Mouse (Mus musculus): ENCODE results near the gene Serhl.
"Not testable (repeated sequence)": the region's sequence is repeated elsewhere in the genome, so short reads cannot be mapped to it uniquely, and the experiment has no call there.

Gene Serhl

DNA sequence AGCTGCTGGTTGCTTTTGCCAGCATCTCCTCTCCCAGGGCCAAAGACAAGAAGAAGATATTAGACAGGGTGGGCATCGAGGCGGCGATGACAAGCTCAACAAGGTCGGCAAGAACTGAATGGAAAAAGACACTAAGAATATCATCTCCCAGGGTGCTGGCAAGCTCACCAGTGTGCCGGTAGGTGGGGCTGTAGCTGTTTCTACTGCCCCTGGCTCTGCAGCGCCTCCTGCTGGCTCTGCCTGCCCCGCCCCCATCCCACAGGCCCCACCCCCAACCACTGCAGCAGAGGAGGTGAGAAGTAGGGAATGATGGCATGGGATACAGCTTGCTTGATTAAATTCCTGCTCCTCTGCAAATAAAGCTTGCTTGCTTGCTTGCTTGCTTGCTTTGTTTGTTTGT, 3.4 kb upstream of the Serhl start:
- peak; percentile 28 to 61 for DNase-seq

DNA sequence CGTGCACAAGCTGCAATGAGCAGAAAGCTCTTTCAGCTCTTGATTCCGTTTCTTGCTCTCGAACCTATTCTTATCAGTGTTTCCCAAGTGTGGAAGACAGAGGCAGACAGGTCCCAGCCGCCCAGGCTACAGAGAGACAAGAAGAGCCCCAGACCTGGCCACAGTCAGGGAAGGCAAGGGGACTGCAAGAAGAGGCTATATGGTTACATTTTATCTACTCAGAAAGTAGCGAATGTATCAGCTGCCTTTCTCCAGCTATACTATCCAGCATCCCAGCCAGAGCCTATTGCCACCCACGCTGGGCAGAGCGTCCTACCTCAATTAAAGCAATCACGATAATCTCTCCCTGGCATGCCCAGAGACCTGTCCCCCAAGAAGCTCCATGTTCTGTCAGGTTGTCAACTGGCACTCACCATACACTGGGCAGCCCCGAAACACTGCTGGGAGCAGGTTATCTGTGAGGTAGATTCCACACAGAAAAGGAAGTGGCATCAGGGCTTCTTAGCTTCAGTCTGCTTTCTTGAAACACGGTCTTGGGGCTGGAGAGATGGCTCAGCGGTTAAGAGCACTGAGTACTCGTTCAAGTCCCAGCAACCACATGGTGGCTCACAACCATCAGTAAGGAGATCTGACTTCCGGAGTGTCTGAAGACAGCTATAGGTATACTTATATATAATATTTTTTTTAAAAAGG, 2.5 kb upstream of the Serhl start:
- no peak for DNase-seq

DNA sequence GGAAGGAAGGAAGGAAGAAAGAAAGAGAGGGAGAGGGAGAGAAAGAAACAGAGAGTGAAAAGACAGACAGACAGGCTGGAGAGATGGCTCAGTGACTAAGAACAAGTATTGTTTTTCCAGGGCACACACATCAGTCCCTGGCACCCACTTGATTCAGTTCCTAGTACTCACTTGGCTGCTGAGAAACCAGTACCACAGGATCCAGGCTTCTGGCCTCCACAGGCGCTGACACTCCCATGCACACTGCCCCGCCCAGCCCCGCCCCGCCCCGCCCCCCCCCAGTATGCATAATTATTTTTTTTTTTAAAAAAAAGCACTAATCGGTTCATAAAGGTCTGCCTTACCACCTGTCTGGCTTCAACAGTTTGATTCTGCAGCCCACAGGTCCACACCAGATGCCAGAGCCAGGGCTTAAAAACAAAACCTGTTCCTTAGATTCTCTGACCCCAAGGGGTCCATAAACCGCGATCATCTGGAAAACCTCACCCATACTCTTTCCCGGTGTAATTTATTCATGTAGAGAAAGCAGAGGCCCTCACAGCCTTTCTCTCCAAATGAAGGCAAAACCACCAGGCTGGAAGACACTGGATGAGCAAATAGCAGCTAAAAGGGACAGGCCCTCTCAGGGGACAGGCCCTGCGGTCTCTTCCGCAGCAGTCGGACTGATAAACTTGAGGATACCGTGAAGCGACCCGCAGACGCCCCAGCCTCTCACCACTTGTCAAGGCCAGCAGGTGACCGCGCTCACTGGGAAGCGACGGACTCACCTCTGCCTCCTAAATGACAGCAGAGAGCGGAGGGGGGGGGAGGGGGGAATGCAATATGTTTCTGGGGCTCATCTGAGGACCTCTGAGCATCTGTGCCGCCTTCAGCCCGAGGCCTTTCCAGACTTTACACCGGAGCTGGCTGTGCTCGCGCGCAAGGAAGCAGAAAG, 544 bp upstream of the Serhl start:
- DNase-seq = peak; percentile 30 to 34

DNA sequence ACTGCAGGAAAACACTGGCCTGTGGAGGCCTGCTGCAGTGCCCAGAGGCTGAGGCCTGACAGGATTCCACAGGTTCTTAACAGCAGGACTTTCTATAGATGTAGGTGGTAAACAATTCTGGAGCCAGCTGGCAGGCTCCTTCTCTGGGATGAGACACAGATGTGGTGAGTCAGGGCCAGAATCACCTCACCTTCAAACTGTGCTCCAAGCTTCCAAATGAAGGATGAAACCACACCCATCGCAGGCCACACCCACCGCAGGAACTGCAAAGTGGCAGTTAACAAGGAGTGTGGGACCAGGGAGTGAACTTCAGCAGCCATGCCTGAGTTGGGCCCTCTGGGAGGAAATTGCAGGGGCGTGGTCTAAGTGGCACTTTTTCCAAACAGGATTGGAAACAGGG, 1.6 kb downstream of the Serhl start:
- DNase-seq = no peak

DNA sequence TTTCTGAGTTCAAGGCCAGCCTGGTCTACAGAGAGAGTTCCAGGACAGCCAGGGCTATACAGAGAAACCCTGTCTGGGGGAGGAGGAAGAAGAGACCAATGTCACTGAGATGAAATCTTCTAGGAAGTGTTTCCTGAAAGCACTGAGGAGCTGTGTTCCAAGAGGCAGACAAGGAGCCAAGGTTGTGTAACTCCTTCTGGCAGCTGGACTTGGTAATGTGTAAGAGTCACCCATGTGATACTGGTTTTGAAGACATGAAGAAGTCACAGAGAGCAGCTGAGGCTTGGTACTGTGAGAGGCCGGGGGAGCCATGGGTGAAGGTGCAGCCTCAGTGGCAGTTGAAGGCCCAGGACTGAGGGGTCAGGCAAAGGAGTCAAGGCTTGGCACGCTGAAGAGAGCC, 4.4 kb downstream of the Serhl start:
- DNase-seq = no peak

DNA sequence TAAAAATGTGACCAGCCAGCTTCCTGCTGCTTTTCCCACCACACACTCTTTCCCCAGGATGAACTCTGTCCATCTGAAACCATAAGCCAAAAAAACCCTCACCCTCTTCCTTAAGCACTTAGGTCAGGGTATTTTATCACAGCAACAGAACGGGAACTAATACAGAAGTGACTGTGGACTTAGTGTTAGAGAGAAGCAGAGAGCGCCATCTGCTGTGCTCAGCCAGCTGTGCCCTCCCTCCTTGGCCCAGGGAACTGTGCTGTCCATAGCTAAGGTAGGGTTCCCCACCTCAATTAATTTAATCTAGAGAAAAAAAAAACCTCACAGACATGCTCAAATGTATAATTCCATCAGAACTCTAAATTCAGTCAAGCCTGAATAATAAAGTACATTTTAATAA, 6.6 kb downstream of the Serhl start:
- no peak for DNase-seq

DNA sequence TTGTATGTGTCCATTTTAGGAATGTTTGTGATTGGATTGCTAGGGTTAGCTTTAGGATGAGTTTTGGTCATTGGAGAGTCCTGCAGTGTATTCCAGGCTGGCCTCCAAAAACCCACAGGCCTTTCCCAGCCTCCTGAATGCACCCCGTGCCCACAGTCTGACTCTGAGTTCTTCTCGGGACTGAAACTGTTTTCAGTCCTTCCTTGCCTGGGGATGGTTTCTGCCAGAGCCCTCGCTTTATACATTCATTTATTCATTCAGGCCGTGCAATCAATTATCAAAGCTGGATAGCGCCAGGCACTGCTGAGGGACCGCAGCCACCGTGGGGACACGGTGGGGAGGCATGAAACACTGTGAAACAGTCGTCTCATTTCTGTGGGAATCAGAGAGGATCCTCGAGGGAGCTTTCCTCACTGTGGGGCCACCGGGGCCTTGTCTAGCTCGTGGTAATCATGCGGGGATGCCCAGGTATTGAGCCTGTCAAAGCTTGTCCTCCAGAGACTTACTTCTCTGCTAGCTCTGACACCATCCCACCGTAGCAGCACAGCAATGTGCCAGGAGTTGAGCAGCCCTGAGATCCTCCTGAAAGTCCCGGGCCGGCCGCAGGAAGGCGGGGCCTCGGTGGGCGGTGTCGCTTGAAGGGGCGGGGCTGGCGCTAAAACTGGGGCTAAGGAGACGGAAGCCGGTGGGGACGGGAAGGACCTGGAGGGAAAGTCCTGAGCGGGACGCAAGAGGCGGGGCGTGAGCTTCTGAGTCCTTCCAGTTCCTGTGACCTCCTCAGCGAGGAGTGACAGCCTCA, 10.4 kb downstream of the Serhl start:
- DNase-seq = peak; percentile 40 to 52

DNA sequence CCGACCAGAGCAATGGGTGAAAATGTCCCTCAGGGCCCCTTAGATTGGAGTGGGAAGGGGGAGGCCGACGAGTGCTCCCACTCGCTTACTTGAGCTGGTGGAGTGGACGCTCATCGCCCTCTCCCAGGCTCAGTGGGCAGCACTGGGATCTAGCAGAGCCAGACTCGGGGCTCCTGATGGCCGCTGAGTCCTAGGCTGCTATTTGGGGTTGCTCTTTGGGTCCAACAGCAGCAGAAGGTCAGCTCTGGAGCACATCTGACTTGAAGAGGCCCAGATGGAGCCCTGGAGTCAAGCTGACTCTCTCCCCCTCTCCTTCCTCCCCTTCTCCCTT, 11.0 kb downstream of the Serhl start:
- no peak for DNase-seq

DNA sequence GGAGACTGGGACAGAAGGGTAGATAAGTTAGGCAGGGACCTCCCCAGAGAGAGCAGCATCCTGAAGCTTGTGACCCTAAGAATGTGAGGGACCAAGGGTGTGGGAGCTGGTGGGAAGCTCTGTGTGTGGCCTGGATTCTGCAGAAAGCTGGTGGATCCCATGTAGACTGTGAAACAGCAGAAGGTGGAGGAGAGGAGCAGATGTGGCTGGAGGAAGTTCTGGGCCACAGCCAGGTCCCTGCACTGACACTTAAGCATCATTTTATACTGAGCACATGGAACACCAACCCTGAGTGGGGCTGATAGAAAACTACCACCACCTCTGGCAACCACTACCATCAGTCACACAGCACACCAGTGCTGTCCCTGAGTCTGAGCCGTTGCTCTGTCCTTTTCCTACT, 13.8 kb downstream of the Serhl start:
- DNase-seq = no peak

DNA sequence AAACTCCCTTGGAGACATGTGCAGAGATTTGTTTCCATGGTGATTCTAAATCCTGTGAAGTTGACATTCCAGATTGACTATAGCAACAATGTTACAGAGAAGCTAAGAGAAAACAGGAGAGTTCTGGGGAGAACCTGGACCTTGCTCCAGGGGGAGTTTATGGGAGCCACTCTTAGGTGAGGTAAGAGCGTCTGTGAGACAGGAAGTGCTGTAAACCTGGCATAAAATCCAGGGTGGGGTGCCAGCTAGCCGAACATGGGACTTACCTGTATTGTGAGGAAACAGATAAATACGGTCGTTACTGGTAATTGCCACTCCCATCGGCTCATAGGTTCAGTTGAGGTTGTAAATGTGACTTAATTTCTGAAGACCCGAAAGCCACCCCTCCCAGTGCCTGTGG, 17.1 kb downstream of the Serhl start:
- no peak for DNase-seq

DNA sequence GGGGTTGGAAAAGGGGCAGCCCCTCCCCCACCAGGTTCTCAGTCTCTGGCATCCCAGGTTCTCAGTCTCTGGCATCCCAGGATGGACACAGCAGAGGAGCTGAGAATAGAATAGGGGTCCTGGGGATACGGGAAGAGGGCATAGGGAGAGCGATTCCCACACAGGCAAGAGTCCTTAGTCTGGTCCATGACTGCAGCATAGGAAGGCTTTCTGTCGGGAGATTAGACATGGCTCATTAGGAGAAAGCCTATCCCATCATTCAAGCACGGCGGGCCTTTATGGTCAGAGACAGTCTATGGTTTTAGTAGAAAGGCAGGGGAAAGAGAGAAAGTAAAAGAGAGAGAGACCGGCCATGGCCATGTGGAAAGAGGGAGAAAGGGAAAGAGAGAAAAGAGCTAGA, 18.5 kb downstream of the Serhl start:
- DNase-seq = no peak

DNA sequence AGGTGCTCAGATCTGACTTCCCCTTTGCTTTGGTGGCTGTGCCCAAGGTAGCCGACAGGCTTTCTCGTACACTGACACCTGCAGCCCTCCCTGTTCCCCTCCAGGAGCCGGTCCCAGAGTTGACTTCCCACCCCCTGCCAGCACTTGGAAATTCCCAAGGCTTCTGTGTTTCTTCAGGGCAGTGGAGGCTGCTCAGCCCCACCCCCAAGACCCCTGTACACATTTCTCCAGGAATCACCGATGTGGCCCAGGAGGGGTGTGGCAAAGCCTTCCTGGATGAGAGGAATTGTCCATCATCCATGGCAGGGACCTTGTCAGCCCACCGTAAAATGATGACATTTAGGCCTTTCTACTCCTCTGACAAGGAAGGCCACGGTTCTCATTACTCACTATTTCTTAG, 22.0 kb downstream of the Serhl start:
- DNase-seq = no peak

DNA sequence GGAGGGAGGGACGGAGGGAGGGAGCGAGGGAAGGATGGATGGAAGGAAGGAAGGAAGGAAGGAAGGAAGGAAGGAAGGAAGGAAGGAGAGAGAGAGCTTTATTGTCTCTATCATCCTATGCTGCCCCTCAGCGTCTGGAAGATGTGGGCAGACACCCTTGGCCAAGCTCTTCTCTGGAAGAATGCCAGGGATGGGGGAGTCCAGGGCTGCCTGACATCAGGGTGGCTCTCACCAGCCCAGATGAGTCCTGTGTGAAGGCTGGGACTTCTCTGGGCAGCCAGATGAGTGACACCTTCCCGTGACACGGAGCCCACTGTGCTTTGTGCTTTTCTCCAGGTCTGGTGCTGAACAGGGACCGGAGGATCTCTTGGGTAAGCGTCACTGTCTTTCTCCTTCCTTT, 22.6 kb downstream of the Serhl start:
- DNase-seq = no peak

DNA sequence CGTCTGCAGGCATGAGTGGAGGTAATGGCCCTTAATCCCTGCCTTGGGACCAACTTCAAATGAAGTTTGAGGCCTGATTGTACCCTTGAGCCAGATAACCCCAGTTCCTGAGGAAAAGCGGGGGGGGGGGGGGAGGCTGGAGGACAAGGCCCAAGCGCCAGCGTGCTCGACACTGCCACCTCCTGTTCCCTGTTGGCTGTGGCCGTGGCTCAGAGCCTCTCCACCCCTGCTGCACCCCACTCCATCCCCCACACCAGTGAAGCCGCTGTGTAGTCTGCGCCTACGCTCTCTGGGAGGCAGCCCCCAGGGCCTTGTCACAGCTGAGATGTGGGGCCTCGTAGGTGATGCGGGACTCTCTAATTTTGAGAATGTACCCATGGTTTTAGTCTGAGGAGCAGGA, 23.6 kb downstream of the Serhl start:
- peak; percentile 73 to 87 for DNase-seq

DNA sequence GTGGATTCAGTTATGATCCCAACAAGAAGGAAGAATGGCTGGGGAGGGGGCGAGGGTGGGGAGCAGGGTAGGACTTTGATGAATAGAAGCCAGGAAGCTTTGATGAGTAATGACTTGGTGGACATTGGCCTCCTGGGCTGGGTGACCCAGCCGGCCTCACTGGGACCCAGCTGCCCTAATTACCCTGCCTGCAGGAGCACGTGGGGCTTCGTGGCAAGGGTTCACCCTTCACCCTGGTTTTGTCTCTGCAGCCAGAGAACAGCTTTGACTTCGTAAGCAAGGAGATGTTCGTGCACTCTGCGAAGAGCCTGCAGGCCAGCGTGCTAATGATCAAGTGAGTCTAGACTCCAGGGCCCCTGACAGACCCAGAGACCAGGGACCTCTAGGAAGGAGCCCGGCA, 24.8 kb downstream of the Serhl start:
- DNase-seq = no peak

DNA sequence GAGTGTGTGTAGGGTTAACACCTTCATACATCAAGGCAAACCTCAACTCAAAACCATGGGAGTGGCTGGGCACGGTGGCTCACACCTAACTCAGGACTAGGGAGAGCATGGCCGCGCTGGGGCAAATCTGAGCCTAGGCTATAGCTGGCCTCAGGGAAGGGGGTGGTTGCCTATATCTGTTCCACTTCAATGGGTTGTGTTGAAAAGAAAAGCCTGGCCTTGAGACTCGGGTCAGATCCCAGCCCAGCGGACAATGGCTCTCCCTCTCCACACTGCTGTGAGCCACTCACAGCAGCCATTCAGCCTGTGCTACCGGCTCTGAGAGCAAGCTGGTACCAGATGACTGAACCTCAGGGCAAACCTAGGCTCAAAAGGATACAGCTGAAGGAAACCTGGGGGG, 25.8 kb downstream of the Serhl start:
- DNase-seq = no peak

DNA sequence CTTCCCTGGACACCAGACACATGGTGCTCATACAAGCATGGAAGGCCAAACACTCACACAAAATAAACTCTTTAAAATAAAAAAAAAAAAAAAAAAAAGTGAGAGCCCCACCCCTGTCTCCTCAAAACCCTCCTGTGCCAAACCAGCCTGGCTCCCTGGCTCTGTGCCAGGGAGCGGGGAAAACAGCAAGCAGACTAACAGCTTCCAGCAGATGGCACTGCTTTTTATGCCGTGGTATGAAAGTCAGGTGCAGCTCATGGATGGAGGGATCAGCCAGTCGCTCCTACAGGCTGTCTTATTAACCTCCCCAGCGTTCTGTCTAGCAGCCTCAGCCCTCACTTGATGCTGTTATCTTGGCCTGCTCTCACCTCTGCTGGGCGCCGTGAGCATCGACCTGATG, 29.1 kb downstream of the Serhl start:
- DNase-seq = peak; percentile 80 to 83

DNA sequence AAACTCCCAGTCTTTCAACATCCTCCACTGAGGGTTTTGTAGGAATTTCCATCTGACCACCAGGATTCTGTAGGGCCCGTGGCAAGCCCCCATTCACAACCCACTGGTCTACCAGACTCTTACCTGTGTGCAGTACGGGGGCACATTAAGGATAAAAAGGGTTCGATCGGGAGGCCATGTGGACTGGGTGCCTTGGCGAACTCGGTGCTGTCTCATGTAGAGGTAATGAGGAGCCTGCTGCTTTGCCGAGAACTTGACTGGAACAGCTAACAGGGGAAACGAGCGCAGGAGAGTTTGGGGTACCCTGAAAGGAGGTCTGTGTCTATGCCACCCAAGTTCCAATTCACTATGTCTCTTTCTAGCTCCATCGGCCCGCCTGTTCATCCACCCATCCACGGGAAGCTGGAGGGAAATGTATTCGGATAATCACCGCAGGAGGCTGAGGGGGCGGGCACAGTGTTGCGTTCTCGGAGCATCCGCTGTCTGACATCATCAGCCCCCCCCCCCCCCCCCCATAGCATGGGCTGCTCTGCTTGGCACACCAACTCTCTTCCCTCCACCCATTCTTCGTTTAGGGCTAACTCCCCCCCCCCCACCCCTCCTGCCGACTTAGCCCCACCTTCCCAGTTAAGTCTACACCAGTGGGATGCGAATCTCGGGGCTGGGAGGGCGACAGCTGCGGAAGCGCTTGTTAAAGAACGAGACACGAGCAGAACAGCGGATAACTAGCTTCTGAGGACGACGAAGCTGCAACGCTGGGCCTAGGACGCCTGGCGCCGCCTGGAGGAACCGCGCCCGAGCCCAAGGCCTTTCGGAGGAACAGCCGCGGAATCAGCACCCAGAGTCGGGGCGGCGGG, 32.6 kb downstream of the Serhl start:
- DNase-seq = peak; percentile 56 to 66

DNA sequence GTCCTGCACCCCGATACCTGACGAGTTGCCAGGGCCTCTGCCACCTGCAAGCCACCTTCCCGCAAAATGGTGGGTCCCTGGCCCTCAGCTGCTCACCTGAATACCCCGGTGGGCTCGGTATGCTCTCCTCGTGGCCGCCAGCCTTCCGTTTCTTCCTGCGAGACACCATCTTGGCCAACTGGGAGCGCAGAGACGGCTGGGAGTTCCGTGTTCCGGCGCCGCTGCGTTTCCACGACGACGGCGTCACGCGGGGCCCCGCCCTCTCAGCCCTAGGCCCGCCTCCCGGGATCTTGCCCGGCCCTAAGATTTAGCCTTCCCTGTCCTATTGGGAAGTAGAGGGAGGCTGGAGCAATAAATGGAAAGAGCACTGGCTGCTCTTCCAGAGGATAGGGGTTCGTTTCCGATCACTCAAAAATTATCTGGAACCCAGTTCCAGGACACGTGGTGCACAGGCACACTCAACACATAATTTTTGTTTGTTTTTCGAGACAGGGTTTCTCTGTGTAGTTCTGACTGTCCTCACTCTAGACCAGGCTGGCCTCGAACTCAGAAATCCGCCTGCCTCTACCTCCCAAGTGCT, 33.4 kb downstream of the Serhl start, which contains the start of gene Rrp7a:
Rrp7a (minus strand) TSS at position 236 of the 580 bp plus-strand sequence.
- peak; percentile 91 to 94 for DNase-seq

DNA sequence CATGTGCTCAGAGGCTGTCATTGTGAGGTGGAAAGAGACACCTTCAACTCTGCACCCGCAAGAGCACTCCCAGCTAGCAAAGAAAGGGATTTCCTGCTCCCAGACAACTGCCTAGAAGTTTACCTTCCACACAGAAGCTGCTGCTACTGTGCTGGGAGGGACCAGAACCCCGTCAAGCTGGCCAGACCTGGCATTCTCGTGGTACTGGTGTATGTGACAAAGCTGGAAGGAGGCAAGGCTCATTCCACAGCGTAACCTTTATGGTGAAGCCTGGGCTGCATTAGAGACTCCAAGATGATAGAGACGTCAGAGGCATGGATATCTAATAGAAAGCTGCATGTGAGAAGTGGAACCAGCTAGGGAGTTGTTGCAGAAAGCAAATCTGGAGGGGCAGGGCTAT, 35.3 kb downstream of the Serhl start:
- DNase-seq = no peak

DNA sequence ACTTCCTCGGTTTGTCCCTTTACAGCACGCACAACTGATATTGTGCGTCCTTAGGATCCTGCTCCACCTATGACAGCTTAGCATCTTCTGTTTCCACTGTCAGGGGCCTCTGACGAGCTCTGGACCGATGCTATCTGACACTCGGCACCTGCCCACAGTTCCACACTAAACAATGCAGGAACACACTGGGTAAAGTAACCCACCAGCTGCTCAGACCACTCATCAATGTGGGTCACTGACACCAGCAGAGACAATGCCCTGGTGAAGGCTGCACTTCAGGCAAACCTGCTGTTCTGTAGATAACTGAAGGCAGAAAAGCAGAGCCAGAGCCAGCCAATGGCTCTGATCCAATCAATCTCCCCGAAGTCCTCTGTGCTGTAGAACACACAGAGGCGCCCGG, 37.3 kb downstream of the Serhl start:
- DNase-seq = no peak

DNA sequence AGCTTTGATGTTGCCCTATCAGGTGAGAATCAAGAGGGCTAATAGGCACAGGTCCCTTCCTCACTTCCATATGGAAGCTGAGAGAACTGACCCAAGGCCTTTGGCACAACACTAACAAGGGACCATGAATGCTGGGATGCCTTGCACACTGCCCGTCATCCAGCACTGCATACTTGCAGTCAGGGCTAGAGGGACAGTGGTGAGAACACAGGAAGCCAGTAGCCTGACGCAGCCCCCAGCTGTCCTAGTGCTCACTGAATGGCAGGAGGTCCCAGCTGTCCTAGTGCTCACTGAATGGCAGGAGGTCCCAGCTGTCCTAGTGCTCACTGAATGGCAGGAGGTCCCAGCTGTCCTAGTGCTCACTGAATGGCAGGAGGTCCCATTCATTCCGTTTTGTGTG, 37.7 kb downstream of the Serhl start:
- DNase-seq = not testable (repeated sequence)
